Mouse (Mus musculus): ENCODE results near the gene Mfsd4b2. TPM values are rescaled to one million over a fixed set of nuclear protein-coding genes. Genes with fewer than 3 reads are reported as not detected.
A peak's percentile ranks its signal among the peaks of the same experiment; 100 is the strongest.

Gene Mfsd4b2
- polyA plus RNA-seq, 1 experiment from 2014 or later: not detected

- peak within 1 kb of the TSS; percentile 95 for H3K9ac ChIP-seq
- no peaks in the 10 kb centered on the region for H3K27me3 ChIP-seq (ENCODE audit: control insufficient read depth, insufficient read depth, low read length)
- H3K4me2 ChIP-seq (replicated peaks): peak within 1 kb of the TSS; percentile 93
- DNase-seq (ENCODE audit: low spot score): peak; percentile 92
- peaks cover 12% of the 10 kb centered on the region for H3K4me1 ChIP-seq (replicated peaks; ENCODE audit: control insufficient read depth, insufficient read depth, low read length)
- peak within 1 kb of the TSS; percentile 88 for H3K27ac ChIP-seq
- H3K36me3 ChIP-seq (replicated peaks; ENCODE audit: control insufficient read depth, insufficient read depth): no peaks in the 10 kb centered on the region; the same call in 1 of the 2 replicates
- WGBS: under 1% methylated on average over 41 of the region's 41 CpGs
- no peaks in the 10 kb centered on the region for H3K9me3 ChIP-seq (ENCODE audit: control insufficient read depth, low read length)
- ATAC-seq (ENCODE audit: low FRiP score): peak; percentile 99
- peak within 1 kb of the TSS; percentile 82 for H3K4me3 ChIP-seq (replicated peaks; ENCODE audit: low read length)
Measured at GRCm38 (mm10) chr10:39898874-39899371, 27.8 kb downstream of the Mfsd4b2 start, which contains the start of gene Mfsd4b4. Mfsd4b4 (minus strand) TSS chr10:39899238.

- 86% methylated on average over 5 of the region's 5 CpGs for WGBS
- Histone ChIP-seq H3K27me3 (ENCODE audit: control insufficient read depth, insufficient read depth, low read length) (no peaks in the 10 kb centered on the region), H3K4me1 (replicated peaks; ENCODE audit: control insufficient read depth, insufficient read depth, low read length) (peaks cover 12% of the 10 kb centered on the region), H3K9me3 (ENCODE audit: control insufficient read depth, low read length) (no peaks in the 10 kb centered on the region), H3K27ac (no peak overlapping the region), H3K4me2 (replicated peaks) (no peak overlapping the region), H3K36me3 (replicated peaks; ENCODE audit: control insufficient read depth, insufficient read depth) (peaks cover 2% of the 10 kb centered on the region), H3K9ac (no peak overlapping the region), H3K4me3 (replicated peaks; ENCODE audit: low read length) (no peak overlapping the region)
- DNase-seq (ENCODE audit: low spot score) (no peak), ATAC-seq (ENCODE audit: low FRiP score) (no peak)
Measured at GRCm38 (mm10) chr10:39896503-39896902, 30.2 kb downstream of the Mfsd4b2 start.

GRCm38 (mm10) chr10:39893702-39894697 is 32.7 kb downstream of the Mfsd4b2 start:
- Histone ChIP-seq H3K9ac (no peak overlapping the region), H3K4me2 (replicated peaks) (no peak overlapping the region), H3K4me1 (replicated peaks; ENCODE audit: control insufficient read depth, insufficient read depth, low read length) (peaks cover 7% of the 10 kb centered on the region), H3K27me3 (ENCODE audit: control insufficient read depth, insufficient read depth, low read length) (no peaks in the 10 kb centered on the region), H3K36me3 (replicated peaks; ENCODE audit: control insufficient read depth, insufficient read depth) (peaks cover 15% of the 10 kb centered on the region), H3K9me3 (ENCODE audit: control insufficient read depth, low read length) (no peaks in the 10 kb centered on the region), H3K27ac (no peak overlapping the region), H3K4me3 (replicated peaks; ENCODE audit: low read length) (no peak overlapping the region)
- ATAC-seq (ENCODE audit: low FRiP score) (no peak), DNase-seq (ENCODE audit: low spot score) (no peak)
- 80% methylated on average over 11 of the region's 11 CpGs for WGBS

- no peak for ATAC-seq (ENCODE audit: low FRiP score)
- 70% methylated on average over 3 of the region's 3 CpGs for WGBS
- H3K27me3 ChIP-seq (ENCODE audit: control insufficient read depth, insufficient read depth, low read length): no peaks in the 10 kb centered on the region
- no peak overlapping the region for H3K27ac ChIP-seq
- no peaks in the 10 kb centered on the region for H3K9me3 ChIP-seq (ENCODE audit: control insufficient read depth, low read length)
- H3K4me3 ChIP-seq (replicated peaks; ENCODE audit: low read length): no peak overlapping the region
- H3K4me2 ChIP-seq (replicated peaks): no peak overlapping the region
- no peak overlapping the region for H3K9ac ChIP-seq
- H3K36me3 ChIP-seq (replicated peaks; ENCODE audit: control insufficient read depth, insufficient read depth): peaks cover 15% of the 10 kb centered on the region
- no peak for DNase-seq (ENCODE audit: low spot score)
- H3K4me1 ChIP-seq (replicated peaks; ENCODE audit: control insufficient read depth, insufficient read depth, low read length): no peaks in the 10 kb centered on the region
Measured at GRCm38 (mm10) chr10:39888621-39889020, 38.1 kb downstream of the Mfsd4b2 start.

Other genes starting within 250 kb of the Mfsd4b2 start
- gene Rev3l, start 194.8 kb downstream of the Mfsd4b2 start, polyA plus RNA-seq (2014; fragmentation: Nextera tagmentation; extraction: Ambion mirVana): 60.9 and 62.1 TPM in 2 replicates
- gene Mfsd4b4, start 27.7 kb downstream of the Mfsd4b2 start, polyA plus RNA-seq (2014; fragmentation: Nextera tagmentation; extraction: Ambion mirVana): 3.7 and 4.4 TPM in 2 replicates
- gene Mfsd4b3, start 33.2 kb upstream of the Mfsd4b2 start, polyA plus RNA-seq (2014; fragmentation: Nextera tagmentation; extraction: Ambion mirVana): 0.12 and 0.31 TPM in 2 replicates
- 0.08 TPM in 1 of 2 replicates, not detected in the other for gene Mfsd4b5, start 59.7 kb upstream of the Mfsd4b2 start, polyA plus RNA-seq (2014; fragmentation: Nextera tagmentation; extraction: Ambion mirVana)
- gene Mfsd4b1, start 98.3 kb upstream of the Mfsd4b2 start, polyA plus RNA-seq (2014; fragmentation: Nextera tagmentation; extraction: Ambion mirVana): 0.65 and 1.1 TPM in 2 replicates
- 9.7 and 16.9 TPM in 2 replicates for gene Slc16a10, start 215.3 kb upstream of the Mfsd4b2 start, polyA plus RNA-seq (2014; fragmentation: Nextera tagmentation; extraction: Ambion mirVana)

All from hindbrain, embryonic 14.5 days (tissue).